Mouse (Mus musculus): Measurements from ENCODE around the gene Mrpl32. TPM values are rescaled to one million over a fixed set of nuclear protein-coding genes. Genes with fewer than 3 reads are reported as not detected.

The Mrpl32 gene
- total RNA-seq (2021): 10 to 100 TPM; 57.5 to 61.1 TPM
- long read RNA-seq, experiment 1, transcript Mrpl32-202 (3 exons, 3,013 nt): major isoform, 64 of 73 reads
- long read RNA-seq, experiment 1, partial matches to known transcripts: 1 of 73 reads
- long read RNA-seq, experiment 1, other reads (novel, unspliced or antisense): 3 of 73 reads
- long read RNA-seq, experiment 2, transcript Mrpl32-202 (3 exons, 3,013 nt): major isoform, 51 of 55 reads
- long read RNA-seq, experiment 2, partial matches to known transcripts: 2 of 55 reads
- long read RNA-seq, experiment 2, other reads (novel, unspliced or antisense): 1 of 55 reads

- peak; percentile 97 for DNase-seq
Measured at GRCm38 (mm10) chr13:14612926-14613529, at the start of gene Mrpl32, which contains the start of gene Psma2. Gene Mrpl32, minus strand, starts transcription at chr13:14613165. Gene Psma2, plus strand, starts transcription at chr13:14613240.

GRCm38 (mm10) chr13:14649301-14649700 is 36.3 kb upstream of the Mrpl32 start:
- DNase-seq: peak; percentile 30

GRCm38 (mm10) chr13:14639998-14640397 is 27.0 kb upstream of the Mrpl32 start:
- no peak for DNase-seq

- peak; percentile 97 for DNase-seq
Measured at GRCm38 (mm10) chr13:14629726-14630641, 17.0 kb upstream of the Mrpl32 start, which contains the start of gene AW209491. Gene AW209491, plus strand, starts transcription at chr13:14630154.

GRCm38 (mm10) chr13:14618724-14619123 is 5.8 kb upstream of the Mrpl32 start:
- peak; percentile 80 for DNase-seq

GRCm38 (mm10) chr13:14613553-14613952 is 588 bp upstream of the Mrpl32 start:
- DNase-seq: no peak

- DNase-seq: no peak
Measured at GRCm38 (mm10) chr13:14612463-14612862, 502 bp downstream of the Mrpl32 start.

- no peak for DNase-seq
Measured at GRCm38 (mm10) chr13:14607616-14608015, 5.3 kb downstream of the Mrpl32 start.

- no peak for DNase-seq
Measured at GRCm38 (mm10) chr13:14602744-14603143, 10.2 kb downstream of the Mrpl32 start.

- no peak for DNase-seq
Measured at GRCm38 (mm10) chr13:14580392-14580791, 32.6 kb downstream of the Mrpl32 start.

GRCm38 (mm10) chr13:14574128-14574527 is 38.8 kb downstream of the Mrpl32 start:
- no peak for DNase-seq

GRCm38 (mm10) chr13:14561336-14561735 is 51.6 kb downstream of the Mrpl32 start:
- DNase-seq: no peak

Other genes starting within 250 kb of the Mrpl32 start
- 1 to 10 TPM in 1 of 2 experiments, under 1 TPM in 1; 0.81 to 1.3 TPM for gene Hecw1, start 89.9 kb downstream of the Mrpl32 start, total RNA-seq (2021)
- 10 to 100 TPM; 94.3 to 99.3 TPM for gene Psma2, start 75 bp upstream of the Mrpl32 start, total RNA-seq (2021)
- gene AW209491, start 17.0 kb upstream of the Mrpl32 start, total RNA-seq (2021): 10 to 100 TPM; 15.9 to 16.4 TPM

Data from adrenal gland, postnatal 10 days (tissue).